Mouse (Mus musculus): ENCODE data around the gene Tbx19. TPM values are rescaled to one million over a fixed set of nuclear protein-coding genes. Genes with fewer than 3 reads are reported as not detected.

Tbx19 gene
- polyA plus RNA-seq, 1 experiment from 2014 or later, result not detected

DNA sequence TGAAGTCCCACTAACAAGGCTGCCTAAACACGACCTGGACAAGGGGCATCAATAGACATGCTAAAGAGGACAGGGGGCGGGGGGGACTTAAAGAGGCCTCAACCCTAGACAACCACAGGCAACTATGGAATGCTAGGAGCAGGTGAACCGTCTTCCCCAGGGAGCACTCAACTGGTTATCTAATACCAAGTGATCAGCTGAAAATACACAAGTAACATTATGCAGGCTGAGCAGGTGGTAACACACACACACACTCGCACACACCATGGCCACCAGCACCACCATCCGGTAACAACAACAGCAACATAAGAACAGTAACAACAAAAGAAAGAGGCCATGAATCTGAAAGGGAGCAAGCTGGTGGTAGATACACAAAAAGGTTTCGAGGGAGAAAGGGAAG lies 29.5 kb upstream of the Tbx19 start:
- H3K4me1 ChIP-seq (ENCODE audit: control insufficient read depth, insufficient read depth, low read length), result peaks cover 14% of the 10 kb centered on the region
- H3K27ac ChIP-seq (ENCODE audit: low read length), result no peak overlapping the region
- ATAC-seq (ENCODE audit: insufficient number of reproducible peaks, insufficient read depth, low FRiP score, low read depth), result no peak
- H3K4me3 ChIP-seq (ENCODE audit: low read depth, low read length), result no peak overlapping the region
- H3K9me3 ChIP-seq (ENCODE audit: control insufficient read depth, low read depth, low read length), result no peaks in the 10 kb centered on the region
- 79% methylated on average over 6 of the region's 6 CpGs for WGBS
- H3K36me3 ChIP-seq (ENCODE audit: control insufficient read depth, insufficient read depth, low read length), result no peaks in the 10 kb centered on the region
- no peak overlapping the region for H3K4me2 ChIP-seq (replicated peaks; ENCODE audit: low read depth, low read length)
- H3K9ac ChIP-seq (replicated peaks; ENCODE audit: low read depth, low read length), result no peak overlapping the region
- H3K27me3 ChIP-seq (ENCODE audit: control insufficient read depth, insufficient read depth, low read length), result no peaks in the 10 kb centered on the region

DNA sequence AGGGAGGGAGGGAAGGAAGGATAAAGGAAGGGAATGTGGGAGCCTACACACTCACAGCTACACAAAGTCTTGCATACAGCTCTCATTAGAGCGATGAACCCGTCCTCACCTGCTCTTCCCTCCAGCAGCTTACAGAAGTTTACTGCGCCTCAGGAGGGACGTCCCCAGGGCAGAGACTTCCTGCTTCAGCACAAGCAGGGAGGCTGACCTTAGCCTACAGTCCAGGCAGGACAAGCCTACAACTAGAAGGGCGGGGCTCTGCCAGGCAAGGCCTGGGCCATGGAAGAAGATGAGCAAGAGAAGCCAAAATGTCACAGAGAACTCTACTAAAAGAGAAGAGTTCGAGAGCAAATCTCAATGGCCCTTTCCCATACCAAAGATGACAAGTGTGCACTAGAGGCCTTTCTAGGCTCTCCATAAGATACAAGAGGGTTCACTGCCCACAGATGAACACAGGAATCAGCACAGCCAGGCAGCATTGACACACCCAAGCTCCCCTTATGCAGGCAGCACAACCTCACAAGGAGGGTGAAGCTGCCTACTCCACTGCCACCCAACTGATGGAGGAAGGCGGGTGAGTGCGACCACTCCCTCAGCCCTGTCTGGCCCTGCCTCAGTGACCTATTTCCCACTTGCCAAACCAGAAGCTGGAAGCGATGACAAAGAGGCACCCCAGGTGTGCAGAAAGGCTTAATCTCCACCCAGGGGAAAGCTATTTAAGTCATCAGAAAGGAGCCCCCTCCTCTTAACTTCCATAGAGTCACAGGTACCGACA lies 28.4 kb upstream of the Tbx19 start:
- no peak for ATAC-seq (ENCODE audit: insufficient number of reproducible peaks, insufficient read depth, low FRiP score, low read depth)
- Histone ChIP-seq H3K36me3 (ENCODE audit: control insufficient read depth, insufficient read depth, low read length) (peaks cover 3% of the 10 kb centered on the region; the same call in 1 of the 2 replicates), H3K4me1 (ENCODE audit: control insufficient read depth, insufficient read depth, low read length) (peaks cover 9% of the 10 kb centered on the region; the same call in 1 of the 2 replicates), H3K4me2 (replicated peaks; ENCODE audit: low read depth, low read length) (no peak overlapping the region), H3K27ac (ENCODE audit: low read length) (no peak overlapping the region), H3K4me3 (ENCODE audit: low read depth, low read length) (no peak overlapping the region), H3K9ac (replicated peaks; ENCODE audit: low read depth, low read length) (no peak overlapping the region), H3K9me3 (ENCODE audit: control insufficient read depth, low read depth, low read length) (no peaks in the 10 kb centered on the region), H3K27me3 (ENCODE audit: control insufficient read depth, insufficient read depth, low read length) (no peaks in the 10 kb centered on the region)
- 70% methylated on average over 10 of the region's 10 CpGs for WGBS

DNA sequence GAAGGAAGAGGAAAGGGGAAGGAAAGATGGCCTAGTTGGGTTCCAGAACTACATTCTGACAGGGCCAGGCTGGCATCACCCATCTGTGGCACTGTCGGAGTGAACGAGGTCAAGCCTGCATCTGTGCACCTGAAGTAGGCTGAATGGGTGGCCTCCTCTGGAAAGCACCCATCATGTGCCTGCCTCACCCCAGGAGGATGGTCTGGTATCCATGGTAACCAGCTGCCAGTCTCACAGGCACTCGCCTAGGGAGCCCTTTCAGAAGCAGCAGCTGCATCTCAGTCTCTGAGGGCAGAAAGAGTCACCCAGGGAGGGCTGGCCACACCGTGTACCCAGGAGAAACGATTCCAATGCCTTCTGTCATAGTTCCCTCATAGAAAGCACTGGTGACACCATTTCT lies 26.8 kb upstream of the Tbx19 start:
- H3K4me3 ChIP-seq (ENCODE audit: low read depth, low read length), result no peak overlapping the region
- no peak for ATAC-seq (ENCODE audit: insufficient number of reproducible peaks, insufficient read depth, low FRiP score, low read depth)
- no peaks in the 10 kb centered on the region for H3K27me3 ChIP-seq (ENCODE audit: control insufficient read depth, insufficient read depth, low read length)
- 0 out of 2 replicates have a peak, but pooled peaks cover 3% of the 10 kb centered on the region for H3K4me1 ChIP-seq (ENCODE audit: control insufficient read depth, insufficient read depth, low read length)
- H3K36me3 ChIP-seq (ENCODE audit: control insufficient read depth, insufficient read depth, low read length), result peaks cover 3% of the 10 kb centered on the region; the same call in 1 of the 2 replicates
- no peaks in the 10 kb centered on the region for H3K9me3 ChIP-seq (ENCODE audit: control insufficient read depth, low read depth, low read length)
- no peak overlapping the region for H3K4me2 ChIP-seq (replicated peaks; ENCODE audit: low read depth, low read length)
- 67% methylated on average over 5 of the region's 5 CpGs for WGBS
- no peak overlapping the region for H3K27ac ChIP-seq (ENCODE audit: low read length)
- H3K9ac ChIP-seq (replicated peaks; ENCODE audit: low read depth, low read length), result no peak overlapping the region

GRCm38 (mm10) chr1:165186491-165186890 lies 25.9 kb upstream of the Tbx19 start:
- WGBS, result 88% methylated on average over 12 of the region's 12 CpGs
- Histone ChIP-seq H3K36me3 (ENCODE audit: control insufficient read depth, insufficient read depth, low read length) (peaks cover 6% of the 10 kb centered on the region; the same call in 1 of the 2 replicates), H3K4me3 (ENCODE audit: low read depth, low read length) (no peak overlapping the region), H3K9me3 (ENCODE audit: control insufficient read depth, low read depth, low read length) (no peaks in the 10 kb centered on the region), H3K9ac (replicated peaks; ENCODE audit: low read depth, low read length) (no peak overlapping the region), H3K27ac (ENCODE audit: low read length) (no peak overlapping the region), H3K4me2 (replicated peaks; ENCODE audit: low read depth, low read length) (no peak overlapping the region), H3K4me1 (ENCODE audit: control insufficient read depth, insufficient read depth, low read length) (0 out of 2 replicates have a peak, but pooled peaks cover 3% of the 10 kb centered on the region), H3K27me3 (ENCODE audit: control insufficient read depth, insufficient read depth, low read length) (no peaks in the 10 kb centered on the region)
- no peak for ATAC-seq (ENCODE audit: insufficient number of reproducible peaks, insufficient read depth, low FRiP score, low read depth)

DNA sequence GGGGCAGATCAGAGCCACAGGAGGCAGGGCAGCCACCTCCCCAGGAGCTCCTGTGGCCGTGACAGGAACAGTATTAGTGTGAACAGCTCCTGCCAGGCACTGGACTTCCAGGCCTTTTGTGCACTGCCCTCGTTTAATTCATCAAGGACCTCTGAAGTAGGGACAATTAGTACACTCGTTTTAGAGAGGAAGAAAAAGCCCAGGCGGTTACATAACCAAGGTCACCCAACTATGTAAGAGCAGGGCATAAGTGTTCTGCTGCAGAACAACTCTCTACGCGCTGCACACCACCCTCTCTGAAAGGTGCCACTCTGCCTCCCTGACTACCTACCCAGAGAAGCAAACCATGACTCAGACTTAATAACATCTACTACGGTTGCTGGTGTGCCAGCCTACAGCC lies 24.5 kb upstream of the Tbx19 start:
- Histone ChIP-seq H3K4me3 (ENCODE audit: low read depth, low read length) (no peak overlapping the region), H3K27ac (ENCODE audit: low read length) (no peak overlapping the region), H3K4me1 (ENCODE audit: control insufficient read depth, insufficient read depth, low read length) (0 out of 2 replicates have a peak, but pooled peaks cover 3% of the 10 kb centered on the region), H3K27me3 (ENCODE audit: control insufficient read depth, insufficient read depth, low read length) (no peaks in the 10 kb centered on the region), H3K9ac (replicated peaks; ENCODE audit: low read depth, low read length) (no peak overlapping the region), H3K4me2 (replicated peaks; ENCODE audit: low read depth, low read length) (no peak overlapping the region), H3K9me3 (ENCODE audit: control insufficient read depth, low read depth, low read length) (no peaks in the 10 kb centered on the region), H3K36me3 (ENCODE audit: control insufficient read depth, insufficient read depth, low read length) (peaks cover 6% of the 10 kb centered on the region; the same call in 1 of the 2 replicates)
- 79% methylated on average over 7 of the region's 7 CpGs for WGBS
- ATAC-seq (ENCODE audit: insufficient number of reproducible peaks, insufficient read depth, low FRiP score, low read depth), result no peak

DNA sequence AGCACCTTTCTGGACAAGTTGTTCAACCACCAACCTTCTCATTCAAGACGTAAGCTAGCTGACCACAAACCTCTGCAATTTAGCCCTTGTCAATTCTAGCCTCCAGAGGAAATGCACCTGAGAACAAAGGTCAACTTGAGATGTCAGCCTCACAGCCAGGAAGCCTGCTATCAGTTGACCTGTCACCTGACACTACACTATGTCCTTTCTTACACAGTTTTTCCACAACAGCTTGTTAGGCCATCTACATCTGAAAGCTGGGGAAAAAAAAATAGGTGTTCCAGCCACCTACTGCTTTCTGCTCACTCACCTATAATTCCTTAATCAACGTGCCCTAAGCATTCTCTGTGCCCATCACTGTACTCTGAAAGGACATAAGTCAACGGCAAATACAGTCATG lies 23.6 kb upstream of the Tbx19 start:
- WGBS, result 86% methylated on average over 3 of the region's 3 CpGs
- ATAC-seq (ENCODE audit: insufficient number of reproducible peaks, insufficient read depth, low FRiP score, low read depth), result no peak

DNA sequence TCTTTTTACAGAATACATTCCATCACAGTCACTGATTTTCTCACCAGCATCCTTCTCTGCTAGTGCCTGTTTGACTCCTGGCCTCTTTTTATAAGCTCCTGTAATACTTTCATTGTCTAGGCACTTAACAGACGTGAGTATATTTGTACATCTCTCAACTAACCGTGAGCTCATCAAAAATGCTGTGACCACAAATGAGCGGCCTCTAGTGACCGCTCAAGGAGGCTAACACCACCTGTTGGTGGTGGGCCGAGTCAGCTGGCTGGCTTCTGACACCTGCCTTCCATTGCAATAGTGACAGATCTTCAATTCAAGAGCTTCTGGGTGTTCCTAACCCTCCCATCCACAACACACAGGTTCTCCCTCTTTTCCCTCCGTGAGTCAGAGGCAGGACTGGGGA lies 22.8 kb upstream of the Tbx19 start:
- Histone ChIP-seq H3K9me3 (ENCODE audit: control insufficient read depth, low read depth, low read length) (no peaks in the 10 kb centered on the region), H3K4me2 (replicated peaks; ENCODE audit: low read depth, low read length) (no peak overlapping the region), H3K9ac (replicated peaks; ENCODE audit: low read depth, low read length) (no peak overlapping the region), H3K27ac (ENCODE audit: low read length) (no peak overlapping the region), H3K27me3 (ENCODE audit: control insufficient read depth, insufficient read depth, low read length) (no peaks in the 10 kb centered on the region), H3K4me3 (ENCODE audit: low read depth, low read length) (no peak overlapping the region), H3K4me1 (ENCODE audit: control insufficient read depth, insufficient read depth, low read length) (no peaks in the 10 kb centered on the region), H3K36me3 (ENCODE audit: control insufficient read depth, insufficient read depth, low read length) (peaks cover 6% of the 10 kb centered on the region; the same call in 1 of the 2 replicates)
- WGBS, result 66% methylated on average over 6 of the region's 6 CpGs
- no peak for ATAC-seq (ENCODE audit: insufficient number of reproducible peaks, insufficient read depth, low FRiP score, low read depth)

More for the DNA sequence above, 23.6 kb upstream of the Tbx19 start:
- Histone ChIP-seq H3K9me3 (ENCODE audit: control insufficient read depth, low read depth, low read length) (no peaks in the 10 kb centered on the region), H3K4me3 (ENCODE audit: low read depth, low read length) (no peak overlapping the region), H3K4me2 (replicated peaks; ENCODE audit: low read depth, low read length) (no peak overlapping the region), H3K4me1 (ENCODE audit: control insufficient read depth, insufficient read depth, low read length) (0 out of 2 replicates have a peak, but pooled peaks cover 3% of the 10 kb centered on the region), H3K36me3 (ENCODE audit: control insufficient read depth, insufficient read depth, low read length) (peaks cover 6% of the 10 kb centered on the region; the same call in 1 of the 2 replicates), H3K9ac (replicated peaks; ENCODE audit: low read depth, low read length) (no peak overlapping the region), H3K27me3 (ENCODE audit: control insufficient read depth, insufficient read depth, low read length) (no peaks in the 10 kb centered on the region), H3K27ac (ENCODE audit: low read length) (no peak overlapping the region)

- Histone ChIP-seq H3K4me3 (ENCODE audit: low read depth, low read length) (no peak overlapping the region), H3K9ac (replicated peaks; ENCODE audit: low read depth, low read length) (no peak overlapping the region), H3K4me1 (ENCODE audit: control insufficient read depth, insufficient read depth, low read length) (no peaks in the 10 kb centered on the region), H3K9me3 (ENCODE audit: control insufficient read depth, low read depth, low read length) (no peaks in the 10 kb centered on the region), H3K36me3 (ENCODE audit: control insufficient read depth, insufficient read depth, low read length) (peaks cover 3% of the 10 kb centered on the region; the same call in 1 of the 2 replicates), H3K27ac (ENCODE audit: low read length) (no peak overlapping the region), H3K4me2 (replicated peaks; ENCODE audit: low read depth, low read length) (no peak overlapping the region), H3K27me3 (ENCODE audit: control insufficient read depth, insufficient read depth, low read length) (no peaks in the 10 kb centered on the region)
- WGBS, result 82% methylated on average over 5 of the region's 5 CpGs
- ATAC-seq (ENCODE audit: insufficient number of reproducible peaks, insufficient read depth, low FRiP score, low read depth), result no peak
Measured at GRCm38 (mm10) chr1:165179321-165179720, 18.7 kb upstream of the Tbx19 start.

Data from stomach, embryonic 14.5 days (tissue).